Mouse (Mus musculus): ENCODE data around the gene Ttc29.

Ttc29 gene

GRCm38 (mm10) chr8:78284805-78285204, 71.7 kb downstream of the Ttc29 start:
- no peak for DNase-seq

DNA sequence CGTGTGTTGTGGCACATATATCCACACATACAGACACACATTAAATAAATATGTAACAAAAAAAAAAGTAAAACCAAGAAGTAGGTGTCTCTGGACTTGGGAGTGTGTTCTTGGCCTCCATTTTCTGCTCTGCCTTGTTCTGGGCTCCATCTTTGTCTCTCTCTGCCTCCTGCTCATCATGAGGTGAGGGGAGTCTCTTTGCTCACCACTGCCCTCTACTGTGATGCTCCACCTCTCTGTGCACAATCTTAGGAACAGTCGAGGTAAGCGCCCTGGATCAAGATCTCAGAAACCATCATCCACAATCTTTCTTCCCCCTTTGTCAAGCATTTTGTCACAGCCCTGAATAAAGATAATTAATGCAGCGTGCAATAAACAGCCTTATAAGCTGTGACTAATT, 72.3 kb downstream of the Ttc29 start:
- no peak for DNase-seq

- no peak for DNase-seq
Measured at GRCm38 (mm10) chr8:78289374-78289971, 76.4 kb downstream of the Ttc29 start.

DNA sequence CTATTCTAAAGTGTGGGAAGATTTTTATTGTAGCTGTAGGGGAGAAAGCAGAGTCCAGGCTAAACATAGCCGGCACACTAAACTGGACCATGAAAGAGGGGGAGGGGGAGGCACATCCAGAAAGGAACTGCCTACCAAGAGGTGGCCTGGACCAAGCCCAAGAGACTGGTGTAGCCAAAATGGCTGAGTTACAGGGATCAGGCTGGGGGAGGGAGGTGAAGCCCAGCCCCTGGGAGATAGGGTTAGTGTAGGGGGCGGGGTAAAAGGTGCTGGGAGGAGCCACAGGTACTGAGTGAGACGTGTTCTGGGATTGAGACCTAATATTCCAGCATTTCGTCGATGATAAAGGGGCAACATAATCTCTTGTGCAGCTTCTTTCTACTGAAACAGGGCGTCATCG, 77.2 kb downstream of the Ttc29 start:
- DNase-seq = no peak

- DNase-seq = no peak
Measured at GRCm38 (mm10) chr8:78295494-78295893, 82.4 kb downstream of the Ttc29 start.

DNA sequence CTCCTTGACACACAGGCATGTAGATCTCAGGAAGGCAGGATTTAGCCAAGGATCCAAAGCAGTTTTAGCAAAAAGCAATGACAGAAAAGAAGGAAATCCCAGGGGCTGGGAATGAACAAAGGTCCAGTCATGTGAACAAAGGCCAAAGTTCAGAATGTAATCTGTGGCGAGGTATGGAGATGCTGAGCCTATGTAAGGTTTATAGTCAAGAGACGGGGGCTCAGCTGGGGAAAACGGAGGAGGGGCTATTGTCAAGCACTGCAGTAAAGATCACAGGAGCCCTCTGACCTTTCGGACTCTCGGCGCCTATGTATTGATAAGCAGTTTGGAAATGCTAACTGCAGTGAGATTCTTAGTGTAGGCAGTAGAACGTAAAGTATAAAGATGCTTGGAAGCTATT, 90.5 kb downstream of the Ttc29 start:
- DNase-seq = no peak

DNA sequence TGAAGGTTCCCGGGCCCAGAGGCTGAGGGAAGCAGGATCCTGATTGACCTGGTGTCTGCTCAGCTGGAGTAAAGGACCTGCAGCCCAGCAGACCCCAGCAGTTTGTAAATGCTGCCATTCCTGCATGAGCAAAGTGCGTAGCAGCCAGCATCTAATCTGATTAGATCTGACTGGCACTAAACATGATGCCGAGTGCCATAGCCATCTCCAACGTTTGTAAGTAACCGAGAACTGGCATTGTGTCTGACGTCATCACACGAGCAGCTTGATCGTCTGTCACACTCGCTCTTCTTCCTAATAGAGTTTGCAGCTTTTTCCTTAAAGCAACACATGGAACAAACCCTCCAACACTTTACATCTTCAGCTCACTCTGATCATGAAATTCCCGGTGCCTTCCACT, 93.5 kb downstream of the Ttc29 start:
- no peak for DNase-seq

DNA sequence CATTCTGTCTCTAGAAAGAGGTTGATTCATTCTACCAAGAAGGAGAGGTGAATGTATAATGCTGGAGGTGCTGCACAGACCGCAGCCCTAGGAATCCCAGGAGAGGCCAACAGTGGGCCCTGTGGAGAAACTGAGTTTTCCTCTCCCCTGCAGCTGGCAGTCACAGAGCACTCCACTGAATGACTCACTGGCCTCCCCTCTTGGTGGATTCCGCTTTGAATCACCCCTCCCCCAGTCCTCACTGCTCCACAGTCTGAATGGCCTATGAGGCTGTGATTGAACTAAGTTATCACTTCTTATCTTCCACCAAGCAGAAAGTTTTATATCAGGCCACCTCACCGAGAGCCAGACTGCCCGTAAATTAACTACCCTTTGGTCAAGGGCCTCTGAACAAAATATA, 94.0 kb downstream of the Ttc29 start:
- DNase-seq = no peak

DNA sequence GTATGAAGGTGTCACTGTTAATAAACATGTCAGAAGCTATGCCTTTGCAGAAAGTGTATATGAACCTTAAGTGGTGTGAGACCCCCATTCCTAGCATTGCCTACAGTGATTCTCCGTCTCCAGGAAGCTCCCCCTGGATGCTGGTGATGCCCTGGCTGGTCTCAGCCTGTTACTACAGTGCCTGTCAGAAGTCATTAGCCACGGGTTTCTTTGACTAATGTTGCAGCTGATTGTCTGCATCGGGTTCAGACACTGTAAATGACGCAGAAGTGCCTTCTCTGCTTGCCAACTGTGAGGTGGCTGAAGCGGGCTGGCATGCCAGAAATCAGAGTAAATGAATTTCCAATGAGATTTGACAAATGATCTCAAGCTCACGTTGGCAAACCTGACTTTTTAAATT, 96.4 kb downstream of the Ttc29 start:
- no peak for DNase-seq

DNA sequence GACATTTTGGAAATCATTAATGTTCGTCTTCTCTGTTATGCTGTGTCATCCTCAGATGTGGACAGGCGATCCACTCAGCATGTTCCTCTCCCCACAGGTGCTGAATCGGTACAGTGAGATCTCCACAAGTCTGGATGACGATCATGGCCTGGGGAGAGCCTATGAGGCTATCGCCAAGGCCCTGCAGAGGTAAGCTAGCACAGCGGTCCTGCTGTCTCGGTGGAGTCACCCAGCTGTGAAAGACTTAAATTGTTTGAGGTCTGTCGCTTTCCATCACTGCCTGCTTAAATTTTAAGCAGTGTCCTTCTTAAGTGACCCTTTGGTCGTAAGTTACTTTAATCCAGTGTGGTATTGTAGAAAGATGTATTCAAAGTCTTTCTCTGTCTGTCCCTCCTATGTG, 102.5 kb downstream of the Ttc29 start:
- no peak for DNase-seq

DNA sequence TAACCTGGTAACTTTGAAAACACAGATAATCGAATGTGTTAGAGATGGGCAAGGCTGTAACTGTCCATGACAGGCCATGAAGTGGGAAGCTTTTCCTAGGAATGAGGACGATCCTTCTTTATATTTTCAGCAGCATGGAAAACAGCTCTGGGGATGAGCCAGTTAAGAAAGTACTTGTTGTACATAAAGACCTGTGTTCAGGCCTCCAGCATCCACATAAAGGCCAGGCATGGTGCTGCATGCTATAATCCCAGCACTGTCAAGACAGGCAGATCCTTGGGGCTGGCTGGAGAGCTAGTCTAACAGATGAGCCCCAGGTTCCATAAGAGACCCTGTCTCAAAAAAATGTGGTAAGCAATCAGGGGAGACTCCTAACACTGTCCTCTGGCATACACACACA, 104.6 kb downstream of the Ttc29 start:
- no peak for DNase-seq

GRCm38 (mm10) chr8:78323391-78323790, 110.3 kb downstream of the Ttc29 start:
- no peak for DNase-seq

DNA sequence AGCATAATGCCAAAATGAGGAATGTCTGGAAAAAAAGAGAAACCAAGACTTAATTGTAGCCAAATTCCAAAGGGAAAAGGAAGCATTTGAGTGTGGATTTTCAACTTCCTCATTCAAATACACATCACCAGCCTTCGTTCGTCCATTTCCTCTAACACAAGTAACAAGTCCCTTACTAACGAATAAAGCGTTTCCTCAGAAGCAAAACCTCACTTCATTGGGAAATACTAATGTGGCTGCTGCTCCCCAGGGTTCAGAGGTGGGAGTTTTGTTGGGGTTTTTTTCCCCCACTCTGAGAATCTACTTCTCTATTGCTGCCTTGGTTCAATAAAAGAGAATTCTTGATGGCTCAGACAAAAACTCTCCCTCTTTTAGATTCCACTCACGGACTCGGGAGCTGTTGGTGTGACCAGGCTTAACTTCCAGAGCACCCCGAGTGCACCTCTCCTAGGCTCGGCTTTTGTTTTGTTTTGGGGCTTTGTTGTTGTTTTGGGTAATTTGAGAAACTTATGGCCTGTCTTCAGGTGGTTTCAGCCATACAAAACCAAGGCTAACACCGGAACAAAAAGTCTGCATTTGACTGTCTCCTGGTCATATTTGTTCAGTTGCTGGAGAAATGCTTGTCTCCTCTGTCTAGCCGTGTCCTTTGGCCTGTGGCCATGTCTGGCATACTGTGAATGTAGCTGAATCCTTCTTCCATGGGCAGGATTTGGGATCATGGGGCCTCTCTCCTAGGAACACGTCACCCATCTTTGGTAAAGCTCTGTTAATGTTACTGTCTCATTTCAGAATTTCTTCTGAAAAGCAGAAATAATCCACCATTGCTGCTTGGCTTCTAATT, 127.8 kb downstream of the Ttc29 start:
- DNase-seq = no peak

DNA sequence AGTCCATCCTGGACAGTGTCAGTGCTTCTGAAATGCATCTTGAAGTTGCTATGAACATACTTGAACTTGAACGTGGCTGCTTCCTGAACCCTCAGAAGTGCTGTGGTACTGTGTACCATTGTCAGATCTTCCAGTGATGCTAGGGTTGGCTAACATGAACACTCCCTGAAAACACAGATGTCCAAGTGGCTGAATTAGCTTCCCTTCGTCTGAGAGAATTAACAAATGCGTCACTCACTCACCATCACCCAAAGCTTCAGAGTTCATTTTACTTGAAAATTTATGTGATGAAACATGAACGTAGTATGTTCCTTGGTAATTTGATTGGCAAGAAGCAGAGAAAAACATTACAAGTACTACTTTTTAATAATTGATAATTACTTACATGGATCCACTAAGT, 129.1 kb downstream of the Ttc29 start:
- DNase-seq = no peak

- no peak for DNase-seq
Measured at GRCm38 (mm10) chr8:78344006-78344405, 130.9 kb downstream of the Ttc29 start.

GRCm38 (mm10) chr8:78345705-78346104, 132.6 kb downstream of the Ttc29 start:
- DNase-seq = no peak

DNA sequence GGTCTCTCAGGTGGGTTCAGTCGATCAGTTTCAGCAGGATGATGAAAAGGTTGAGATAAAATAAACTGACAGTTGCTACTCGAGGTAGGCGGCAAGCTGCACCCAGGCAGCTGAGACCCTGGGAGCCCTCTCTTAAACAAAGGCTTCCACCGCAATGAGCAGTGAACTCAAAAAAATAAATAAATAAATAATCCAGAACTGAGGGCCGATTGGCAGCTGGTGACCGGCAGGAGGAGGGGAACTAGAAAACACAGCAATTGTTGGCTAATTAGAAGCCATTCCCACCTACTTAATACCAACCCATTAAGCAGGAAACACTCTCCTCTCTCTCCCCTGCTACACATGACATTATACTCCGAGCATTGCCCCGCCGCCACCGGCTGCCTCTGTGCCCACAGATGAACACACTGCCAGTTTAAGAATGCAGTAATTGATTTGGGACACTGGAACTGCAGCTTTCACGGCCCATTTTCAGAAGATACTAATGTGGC, 133.1 kb downstream of the Ttc29 start:
- DNase-seq = no peak

DNA sequence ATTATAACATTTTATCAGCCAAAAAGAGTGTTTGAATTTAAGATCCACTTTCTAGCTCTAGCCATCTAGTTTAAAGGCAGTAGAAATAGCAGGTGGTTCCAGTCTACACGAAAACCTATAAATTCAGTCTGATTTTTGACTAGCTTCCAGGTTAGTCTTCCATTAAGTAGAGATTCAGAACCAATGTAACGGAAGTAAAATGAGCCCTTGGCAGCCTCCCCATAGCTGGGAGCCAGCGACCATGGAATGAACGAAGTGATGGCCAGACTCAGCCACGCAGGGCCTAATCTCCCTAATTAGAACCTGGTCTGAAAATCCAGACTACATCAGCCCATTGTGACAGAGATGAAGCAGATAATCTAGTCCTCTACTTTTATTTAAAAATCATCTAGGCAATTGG, 140.8 kb downstream of the Ttc29 start:
- no peak for DNase-seq

DNA sequence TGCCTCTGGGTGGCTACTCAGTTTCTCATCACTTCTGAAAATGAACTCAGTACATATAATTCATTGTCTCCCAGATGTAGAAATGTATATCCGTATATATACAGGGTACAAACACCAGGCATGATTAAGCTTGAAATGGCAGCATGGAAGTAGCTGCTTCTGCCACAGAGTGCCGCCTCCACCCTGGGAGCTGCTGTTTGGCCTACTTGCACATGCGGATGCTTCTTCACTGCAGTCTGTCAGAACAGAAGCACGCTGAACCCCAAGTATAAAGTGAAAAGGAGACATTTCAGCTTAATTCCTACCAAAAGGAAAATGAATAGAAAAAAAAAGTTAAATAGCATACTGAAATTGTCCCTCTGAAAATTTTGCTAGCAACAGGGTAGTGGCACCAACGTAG, 141.7 kb downstream of the Ttc29 start:
- DNase-seq = no peak

DNA sequence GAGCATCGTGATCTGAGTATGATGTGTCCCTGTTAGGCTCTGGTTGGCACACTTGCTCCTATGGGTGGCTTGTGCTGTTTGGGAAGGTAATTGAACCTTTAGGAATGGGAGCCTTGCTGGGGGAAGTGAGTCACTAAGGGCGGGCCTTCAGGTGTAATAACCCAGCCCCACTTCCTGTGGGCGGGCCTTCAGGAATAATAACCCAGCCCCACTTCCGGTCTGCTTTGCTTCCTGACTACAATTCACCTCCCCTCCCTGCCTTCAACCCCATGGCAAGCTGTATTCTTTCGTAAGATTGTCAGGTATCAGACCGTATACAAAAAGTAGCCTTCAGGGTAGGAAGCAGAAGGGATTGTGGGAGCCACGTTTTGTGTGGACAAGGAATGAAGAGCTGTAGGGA, 177.7 kb downstream of the Ttc29 start:
- DNase-seq = no peak

- DNase-seq = no peak
Measured at GRCm38 (mm10) chr8:78419272-78419671, 206.2 kb downstream of the Ttc29 start.

DNA sequence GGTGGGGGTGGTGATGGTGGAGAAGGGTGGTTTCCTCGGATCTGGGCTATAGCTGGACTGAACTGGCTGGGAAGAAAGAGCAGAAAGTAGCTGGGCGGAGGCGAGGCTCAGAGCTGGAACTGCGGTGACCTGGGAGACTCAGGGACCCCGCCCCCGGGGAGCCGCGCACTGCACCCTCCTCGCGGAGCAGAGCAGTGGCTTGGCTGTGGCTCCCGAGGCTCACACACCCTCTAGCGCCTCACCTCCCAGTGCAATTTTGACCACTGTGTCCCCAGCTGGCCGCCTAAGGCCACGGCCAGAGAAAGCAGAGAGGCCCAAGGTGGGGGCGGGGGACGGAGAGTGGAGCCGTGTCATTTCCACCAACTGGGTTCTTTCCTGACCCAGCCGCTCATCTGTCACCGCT, 207.0 kb downstream of the Ttc29 start:
- DNase-seq = no peak

GRCm38 (mm10) chr8:78423937-78424336, 210.8 kb downstream of the Ttc29 start:
- DNase-seq = no peak

GRCm38 (mm10) chr8:78426455-78426854, 213.4 kb downstream of the Ttc29 start:
- no peak for DNase-seq

Data from kidney, adult 9 months (tissue).